Mouse (Mus musculus) embryonic fibroblast, embryonic 13.5 days (primary cell): ENCODE measurements around the gene Nr6a1. TPM values are rescaled to one million over a fixed set of nuclear protein-coding genes. Genes with fewer than 3 reads are reported as not detected.

Source experiments
- H3K27ac ChIP-seq: 2 replicates; pipeline ENCODE4 v1.5.1; 2012; ENCODE audit warnings: low read length, control low read depth, inconsistent platforms; ENCODE audit not compliant: insufficient read depth
- H3K4me1 ChIP-seq: 2 replicates; pipeline ENCODE4 v1.6.1; 2011; ENCODE audit warnings: low read length; ENCODE audit not compliant: control insufficient read depth, insufficient read depth
- H3K4me3 ChIP-seq: 2 replicates; pipeline ENCODE4 v1.5.1; 2011; ENCODE audit warnings: mild to moderate bottlenecking, control low read depth, low read length; ENCODE audit not compliant: insufficient read depth
- CTCF ChIP-seq: IDR thresholded peaks from 2 replicates; pipeline ENCODE4 v1.5.1; 2011; ENCODE audit warnings: mild to moderate bottlenecking, control low read depth, low read length, moderate library complexity, borderline replicate concordance; ENCODE audit not compliant: insufficient read depth
- POLR2A ChIP-seq: IDR thresholded peaks from 2 replicates; pipeline ENCODE4 v1.6.1; 2011; ENCODE audit warnings: low read depth, mild to moderate bottlenecking, control low read depth, low read length, moderate library complexity
- polyA plus RNA-seq: library from polyadenylated mRNA; stranded (reverse); fragments of >200 nt; gene quantifications from 2 replicates; pipeline ENCODE4 v1.2.4, GENCODE M21; 2011; ENCODE audit warnings: low read depth; ENCODE audit not compliant: missing spikeins, insufficient read length

The Nr6a1 gene
- polyA plus RNA-seq, 1 experiment = 4.3 TPM

- TF ChIP-seq CTCF (peak; percentile 54; the same call in 1 of the 2 replicates), POLR2A (no peak)
- Histone ChIP-seq H3K4me3 (no peak overlapping the region), H3K27ac (no peak overlapping the region)
Observed at GRCm38 (mm10) chr2:38675366-38675969, 252.0 kb downstream of the Nr6a1 start.

More at GRCm38 (mm10) chr2:38675366-38675969, 252.0 kb downstream of the Nr6a1 start:
- H3K4me1 ChIP-seq = peaks cover 3% of the 10 kb centered on the region

Other genes starting within 250 kb of the Nr6a1 start
- not detected in 2 replicates for gene Nr5a1, start 213.1 kb downstream of the Nr6a1 start, polyA plus RNA-seq
- 0.70 and 4.3 TPM in 2 replicates for gene Olfml2a, start 4.3 kb upstream of the Nr6a1 start, polyA plus RNA-seq
- 0.26 and 0.67 TPM in 2 replicates for gene Wdr38, start 69.8 kb upstream of the Nr6a1 start, polyA plus RNA-seq
- 54.6 and 64.3 TPM in 2 replicates for gene Arpc5l, start 77.7 kb upstream of the Nr6a1 start, polyA plus RNA-seq
- 266 and 282 TPM in 2 replicates for gene Rpl35, start 77.9 kb upstream of the Nr6a1 start, polyA plus RNA-seq
- gene Golga1, start 137.9 kb upstream of the Nr6a1 start, polyA plus RNA-seq = 28.0 and 36.3 TPM in 2 replicates